Mouse (Mus musculus) layer of hippocampus, postnatal 36 days (tissue): ENCODE measurements around the gene Mipol1. TPM values are rescaled to one million over a fixed set of nuclear protein-coding genes. Genes with fewer than 3 reads are reported as not detected.
"Not testable (repeated sequence)": the region's sequence is repeated elsewhere in the genome, so short reads cannot be mapped to it uniquely, and the experiment has no call there.

ENCODE experiments used
- DNase-seq, 2 experiments: peaks; one replicate each; pipeline ENCODE4 v3.0.0; 2022
- total RNA-seq, 2 experiments: library from RNA; stranded (reverse); gene quantifications; 2 replicates each; pipeline ENCODE4 v1.2.3; 2021

Mipol1 gene
- 1 to 10 TPM; 6.2 to 7.9 TPM for total RNA-seq

- DNase-seq, result peak; percentile 86 to 89
Measured at GRCm38 (mm10) chr12:57230192-57230706, at the start of gene Mipol1, which contains the start of gene Prps1l3. TSS of gene Mipol1 (plus strand) at chr12:57230427. TSS of gene Prps1l3 (plus strand) at chr12:57230412.

GRCm38 (mm10) chr12:57184401-57185147 is 45.7 kb upstream of the Mipol1 start:
- no peak for DNase-seq

- DNase-seq, result no peak
Measured at GRCm38 (mm10) chr12:57185475-57185874, 44.8 kb upstream of the Mipol1 start.

GRCm38 (mm10) chr12:57186126-57186525 is 44.1 kb upstream of the Mipol1 start:
- DNase-seq, result no peak

GRCm38 (mm10) chr12:57187032-57187431 is 43.2 kb upstream of the Mipol1 start:
- no peak for DNase-seq

- DNase-seq, result no peak
Measured at GRCm38 (mm10) chr12:57194609-57195008, 35.6 kb upstream of the Mipol1 start.

GRCm38 (mm10) chr12:57196286-57196607 is 34.0 kb upstream of the Mipol1 start:
- no peak for DNase-seq

- peak in 1 of 2 experiments; percentile 5 for DNase-seq
Measured at GRCm38 (mm10) chr12:57196608-57197362, 33.4 kb upstream of the Mipol1 start.

- DNase-seq, result no peak
Measured at GRCm38 (mm10) chr12:57197363-57198026, 32.7 kb upstream of the Mipol1 start, which contains the start of gene Slc25a21. TSS of gene Slc25a21 (minus strand) at chr12:57197472.

- no peak for DNase-seq
Measured at GRCm38 (mm10) chr12:57198269-57198668, 32.0 kb upstream of the Mipol1 start.

GRCm38 (mm10) chr12:57199427-57199826 is 30.8 kb upstream of the Mipol1 start:
- DNase-seq, result no peak

- DNase-seq, result no peak
Measured at GRCm38 (mm10) chr12:57201901-57202300, 28.3 kb upstream of the Mipol1 start.

- no peak for DNase-seq
Measured at GRCm38 (mm10) chr12:57204276-57204851, 25.9 kb upstream of the Mipol1 start.

GRCm38 (mm10) chr12:57211353-57212311 is 18.6 kb upstream of the Mipol1 start:
- DNase-seq, result peak; percentile 37 to 55

GRCm38 (mm10) chr12:57212463-57212862 is 17.8 kb upstream of the Mipol1 start:
- DNase-seq, result not testable (repeated sequence)

- DNase-seq, result no peak
Measured at GRCm38 (mm10) chr12:57226411-57226810, 3.8 kb upstream of the Mipol1 start.

GRCm38 (mm10) chr12:57227776-57228175 is 2.5 kb upstream of the Mipol1 start:
- no peak for DNase-seq

GRCm38 (mm10) chr12:57229703-57230102 is 524 bp upstream of the Mipol1 start:
- no peak for DNase-seq

GRCm38 (mm10) chr12:57231085-57231875 is 1.1 kb downstream of the Mipol1 start:
- no peak for DNase-seq

- no peak for DNase-seq
Measured at GRCm38 (mm10) chr12:57233386-57233785, 3.2 kb downstream of the Mipol1 start.
